Mouse (Mus musculus) spleen, adult 2 months (tissue): ENCODE results near the gene Tex28.

ENCODE experiments used
- CTCF ChIP-seq: fragments of 200-500 bp; IDR thresholded peaks from 2 replicates; pipeline ENCODE4 v1.5.1; 2011; ENCODE audit warnings: mild to moderate bottlenecking, inconsistent platforms; ENCODE audit not compliant: insufficient read depth, insufficient read length, insufficient replicate concordance; ENCODE audit errors: extremely low read depth
- POLR2A ChIP-seq: fragments of 200-500 bp; IDR thresholded peaks from 2 replicates; pipeline ENCODE4 v1.6.1; 2011; ENCODE audit warnings: low read depth, low read length, inconsistent platforms

DNA sequence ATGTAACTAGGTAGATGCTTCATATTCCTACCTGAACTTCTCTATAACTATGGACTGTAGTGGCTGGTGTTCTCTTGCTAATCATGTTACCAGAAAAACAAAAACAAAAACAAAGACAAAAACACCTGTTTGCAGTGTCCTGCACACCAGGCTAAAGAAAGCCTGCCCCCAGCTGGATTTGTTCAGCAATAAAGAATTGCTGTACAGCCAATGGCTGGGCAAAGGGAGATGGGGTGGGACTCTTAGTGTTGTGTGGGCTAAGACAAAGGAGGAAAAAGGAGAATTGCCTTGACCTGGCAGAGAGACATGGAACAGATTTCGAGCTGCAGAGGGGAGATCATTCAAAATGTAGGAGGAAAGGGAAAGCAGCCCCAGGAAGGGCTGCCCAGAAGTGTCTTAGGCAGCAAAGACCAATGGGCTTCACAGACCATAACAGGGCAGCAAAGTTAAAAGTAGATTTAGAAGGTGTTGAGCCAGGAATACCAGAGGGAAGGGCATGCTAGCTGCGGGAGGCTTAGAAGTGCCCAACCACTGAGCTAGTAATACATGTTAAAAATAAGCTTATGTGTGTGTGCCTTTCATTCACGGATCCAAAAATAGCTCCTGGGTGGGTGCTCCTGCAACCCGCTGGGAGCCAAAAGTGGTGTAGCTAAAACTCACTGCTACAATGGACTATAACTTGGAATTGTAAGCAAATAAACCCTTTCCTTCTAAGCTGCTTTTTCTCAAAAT is 64.0 kb downstream of the Tex28 start:
- no peak for TF ChIP-seq POLR2A
- no peak for TF ChIP-seq CTCF
